Mouse (Mus musculus) midbrain, embryonic 10.5 days (tissue): ENCODE data around the gene Cdc37. TPM values are rescaled to one million over a fixed set of nuclear protein-coding genes. Genes with fewer than 3 reads are reported as not detected.

Source experiments
- DNase-seq: peaks from one replicate; pipeline ENCODE4 v3.0.0-alpha.2; 2017; ENCODE audit warnings: low spot score
- H3K27ac ChIP-seq: fragments of 300-500 bp; sonication (generic); replicated peaks from 2 replicates; pipeline ENCODE4 v1.5.1; 2016; ENCODE audit warnings: mild to moderate bottlenecking
- H3K27me3 ChIP-seq: fragments of 300-500 bp; sonication (generic); 2 replicates; pipeline ENCODE4 v1.6.1; 2016; ENCODE audit warnings: low read depth, mild to moderate bottlenecking; ENCODE audit not compliant: poor library complexity, severe bottlenecking
- H3K36me3 ChIP-seq: fragments of 300-500 bp; sonication (generic); 2 replicates; pipeline ENCODE4 v1.6.1; 2016; ENCODE audit warnings: mild to moderate bottlenecking, moderate library complexity
- H3K4me1 ChIP-seq: fragments of 300-500 bp; sonication (generic); 2 replicates; pipeline ENCODE4 v1.6.1; 2016
- H3K4me3 ChIP-seq: fragments of 300-500 bp; sonication (generic); 2 replicates; pipeline ENCODE4 v1.5.1; 2016; ENCODE audit warnings: mild to moderate bottlenecking, moderate library complexity
- H3K9me3 ChIP-seq: fragments of 300-500 bp; sonication (generic); replicated peaks from 2 replicates; pipeline ENCODE4 v1.6.1; 2016; ENCODE audit warnings: mild to moderate bottlenecking
- WGBS: fragments of 180-500 bp; shearing (Covaris S2); methylation state at CpG from one replicate; pipeline ENCODE4 v1.1.7; 2016; 5-methylcytosine and 5-hydroxymethylcytosine counted together
- polyA plus RNA-seq: library from polyadenylated mRNA; unstranded; fragments of >200 nt; fragmentation: Nextera tagmentation; extraction: Ambion mirVana; gene quantifications from 2 replicates; pipeline ENCODE4 v1.2.1, GENCODE M21; 2016

The Cdc37 gene
- polyA plus RNA-seq, 1 experiment from 2014 or later = 367 TPM

DNA sequence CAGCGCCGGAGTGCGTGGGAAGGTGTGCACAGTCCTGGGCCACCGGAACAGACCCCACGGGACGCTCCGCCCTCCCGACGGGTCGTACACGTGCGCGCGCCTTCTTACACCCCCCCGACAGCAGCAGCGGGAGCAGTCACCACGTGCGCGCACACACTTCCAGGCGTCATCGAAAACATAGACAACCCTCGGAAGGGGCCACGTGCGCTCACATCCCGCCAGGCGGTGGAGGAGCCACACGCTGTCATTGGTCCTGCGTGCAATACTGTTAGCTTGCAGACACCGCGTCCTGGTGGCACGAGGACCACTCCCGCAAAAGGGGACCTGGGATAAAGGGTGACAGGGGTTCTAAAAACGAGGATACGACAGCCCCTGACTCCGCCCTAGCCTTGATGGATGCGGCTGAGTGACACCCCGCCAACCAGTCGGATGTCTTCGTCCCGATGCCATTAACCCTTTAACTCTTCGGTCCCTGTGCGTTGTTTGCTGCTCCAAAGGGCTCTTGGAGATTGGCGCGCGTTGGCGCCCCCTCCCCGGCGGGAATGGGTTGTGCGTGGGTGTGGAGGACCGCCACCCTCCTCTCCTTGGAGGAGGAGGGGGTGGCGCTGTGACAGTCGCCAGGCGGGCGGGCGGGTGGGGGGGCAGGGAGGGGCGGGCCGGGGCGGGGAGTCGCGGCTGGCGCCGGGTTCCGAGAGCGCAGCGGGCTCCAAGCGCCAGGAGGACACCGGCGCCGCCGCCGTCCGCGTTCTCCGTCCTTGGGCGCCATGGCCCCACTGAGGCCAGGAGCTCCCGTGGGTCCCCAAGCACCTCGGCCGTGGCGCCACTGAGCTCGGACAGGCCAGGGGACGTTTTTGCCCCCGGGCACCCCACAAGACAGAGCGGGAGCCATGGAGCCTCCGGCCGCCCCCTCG, 15.5 kb upstream of the Cdc37 start, which contains the start of gene Pde4a:
Gene Pde4a (plus strand): TSS at position 674 of the 911 bp plus-strand sequence.
- DNase-seq = peak; percentile 42
- Histone ChIP-seq H3K27ac (peak within 1 kb of the TSS; percentile 33; the same call in 1 of the 2 replicates), H3K4me3 (peak within 1 kb of the TSS; percentile 55), H3K27me3 (peaks cover 78% of the 10 kb centered on the region), H3K4me1 (peaks cover 58% of the 10 kb centered on the region), H3K36me3 (no peaks in the 10 kb centered on the region), H3K9me3 (no peaks in the 10 kb centered on the region)
- under 1% methylated on average over 84 of the region's 86 CpGs for WGBS

DNA sequence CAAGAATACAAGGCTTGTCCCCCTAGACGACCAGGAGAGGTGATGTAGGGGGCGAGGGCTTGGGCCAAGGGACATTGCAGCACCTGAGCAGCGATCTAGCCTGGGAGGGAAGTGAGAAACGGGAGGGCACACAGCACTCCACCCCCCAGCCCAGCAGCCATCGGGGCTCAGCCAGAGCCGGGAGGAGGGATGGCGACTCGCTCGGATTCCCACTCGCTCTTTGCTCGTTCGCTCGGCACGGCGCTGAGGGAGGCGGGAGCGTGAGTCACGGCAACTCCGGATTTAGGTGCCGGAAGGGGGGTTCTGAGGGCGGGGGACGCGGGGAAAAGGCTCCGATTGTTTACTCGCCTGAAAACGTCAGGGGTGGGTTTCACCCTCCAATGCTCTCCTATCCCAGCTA, 14.3 kb upstream of the Cdc37 start:
- DNase-seq = no peak
- Histone ChIP-seq H3K27ac (no peak overlapping the region), H3K27me3 (peaks cover 80% of the 10 kb centered on the region), H3K9me3 (no peaks in the 10 kb centered on the region), H3K4me3 (peak overlapping the region; percentile 39), H3K36me3 (no peaks in the 10 kb centered on the region), H3K4me1 (peaks cover 58% of the 10 kb centered on the region)
- WGBS = 2% methylated on average over 26 of the region's 26 CpGs

DNA sequence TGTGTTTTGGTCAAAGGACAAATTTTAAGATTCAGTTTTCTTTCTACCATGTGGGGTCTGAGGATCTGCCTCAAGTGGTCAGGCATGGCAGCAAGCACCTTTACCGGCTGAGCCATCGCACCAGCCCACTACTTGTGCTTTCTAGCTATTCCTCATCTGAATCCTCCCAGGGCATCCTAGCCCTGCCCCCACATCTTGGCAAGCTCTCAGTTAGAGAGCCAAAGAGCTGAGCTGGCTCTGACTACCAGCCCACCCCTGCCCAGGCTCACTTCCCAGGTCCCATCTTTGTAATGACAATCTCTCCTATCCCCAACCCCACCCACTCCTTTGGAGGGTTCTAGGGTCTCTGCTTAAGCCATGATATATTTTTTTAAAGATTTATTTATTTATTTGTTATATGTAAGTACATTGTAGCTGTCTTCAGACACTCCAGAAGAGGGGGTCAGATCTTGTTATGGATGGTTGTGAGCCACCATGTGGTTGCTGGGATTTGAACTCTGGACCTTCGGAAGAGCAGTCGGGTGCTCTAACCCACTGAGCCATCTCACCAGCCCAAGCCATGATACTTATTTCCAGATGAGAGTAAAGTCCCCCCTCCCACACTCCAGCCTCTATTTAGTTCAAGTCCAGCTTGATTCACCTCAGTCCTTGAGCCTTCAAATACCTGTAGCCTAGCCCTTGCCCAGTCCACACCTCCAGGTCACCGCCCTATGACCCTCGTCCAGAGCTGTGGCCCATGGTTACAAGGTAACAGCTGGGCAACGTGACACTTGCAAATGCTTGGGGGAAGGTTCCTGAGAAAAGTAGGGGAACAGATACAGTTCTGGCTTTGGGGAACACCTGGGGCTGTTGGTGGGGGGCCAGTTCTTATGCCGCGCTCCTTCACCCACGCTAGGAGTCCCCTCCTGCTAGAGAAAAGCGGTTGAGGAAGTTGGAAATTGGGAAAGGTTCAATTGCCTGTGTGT, 13.6 kb upstream of the Cdc37 start:
- H3K4me1 ChIP-seq = peaks cover 51% of the 10 kb centered on the region
- peaks cover 77% of the 10 kb centered on the region for H3K27me3 ChIP-seq
- DNase-seq = no peak
- no peaks in the 10 kb centered on the region for H3K36me3 ChIP-seq
- WGBS = 43% methylated on average over 11 of the region's 11 CpGs
- no peak overlapping the region for H3K27ac ChIP-seq
- H3K4me3 ChIP-seq = peak overlapping the region; percentile 39; the same call in 1 of the 2 replicates
- H3K9me3 ChIP-seq = no peaks in the 10 kb centered on the region; the same call in 1 of the 2 replicates

DNA sequence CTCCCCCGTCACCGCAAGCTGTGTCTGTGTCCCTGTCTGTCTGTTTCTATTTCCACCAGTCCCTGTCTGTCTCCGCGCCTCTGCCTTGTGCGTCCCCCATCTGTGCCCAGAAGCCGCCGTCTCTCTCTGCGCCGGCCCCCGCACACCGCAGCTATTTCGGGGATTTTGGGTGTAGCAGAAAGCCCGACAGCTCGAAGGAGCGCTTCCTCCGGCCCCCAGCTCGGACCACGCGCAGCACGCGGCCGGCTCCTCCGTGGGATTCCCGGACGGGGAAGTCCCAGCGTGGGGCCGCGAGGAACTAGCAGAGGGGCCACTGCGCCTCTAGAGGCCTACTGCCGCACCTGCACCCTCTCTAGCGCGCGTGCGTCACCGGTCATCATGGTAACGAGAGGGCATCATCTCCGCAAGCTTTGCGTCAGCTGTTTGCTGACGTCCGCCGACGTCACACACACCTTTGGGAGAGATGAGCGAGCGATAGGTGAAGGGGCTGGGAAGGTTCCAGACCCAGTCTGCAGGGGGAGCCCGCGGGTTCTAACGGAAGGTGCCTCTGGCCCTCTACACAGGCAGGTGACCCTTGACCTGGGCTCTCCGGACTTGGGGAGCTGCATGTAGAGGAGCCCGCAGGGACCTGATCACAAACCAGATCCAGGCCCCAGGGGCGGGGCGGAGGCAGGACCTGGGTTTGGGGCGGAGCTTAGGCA, 11.6 kb upstream of the Cdc37 start:
- H3K36me3 ChIP-seq = no peaks in the 10 kb centered on the region
- H3K27ac ChIP-seq = peak overlapping the region; percentile 86
- DNase-seq = peak; percentile 90
- WGBS = 1% methylated on average over 52 of the region's 52 CpGs
- peak overlapping the region; percentile 71 for H3K4me3 ChIP-seq
- H3K4me1 ChIP-seq = peaks cover 37% of the 10 kb centered on the region
- H3K27me3 ChIP-seq = peaks cover 57% of the 10 kb centered on the region
- no peaks in the 10 kb centered on the region; the same call in 1 of the 2 replicates for H3K9me3 ChIP-seq

- Histone ChIP-seq H3K27ac (no peak overlapping the region), H3K27me3 (peaks cover 8% of the 10 kb centered on the region; the same call in 1 of the 2 replicates), H3K9me3 (no peaks in the 10 kb centered on the region; the same call in 1 of the 2 replicates), H3K4me1 (peaks cover 22% of the 10 kb centered on the region), H3K4me3 (no peak overlapping the region), H3K36me3 (no peaks in the 10 kb centered on the region)
- 85% methylated on average over 3 of the region's 3 CpGs for WGBS
- no peak for DNase-seq
These were observed 5.0 kb upstream of the Cdc37 start for GRCm38 (mm10) chr9:21154787-21155186.

DNA sequence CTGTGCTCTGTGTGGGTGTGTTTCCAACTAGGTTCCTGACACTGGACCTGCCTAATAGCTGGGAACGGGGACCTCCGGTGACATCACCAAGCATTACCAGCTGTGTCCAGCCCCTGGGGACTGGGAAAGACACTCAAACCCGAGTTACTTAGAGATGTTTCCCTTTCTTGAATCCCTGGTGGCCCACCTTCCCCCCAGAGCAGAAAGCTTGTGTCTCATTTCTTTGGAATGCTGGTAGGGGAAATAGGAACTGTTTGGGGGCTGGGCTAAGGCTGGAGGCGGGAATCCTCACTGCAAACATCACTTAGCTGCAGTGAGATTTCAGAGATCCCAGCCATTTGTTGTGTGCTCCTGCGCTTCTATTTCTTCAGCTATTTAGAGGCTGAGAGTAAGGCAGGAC, 4.1 kb upstream of the Cdc37 start:
- WGBS = 14% methylated on average over 5 of the region's 5 CpGs
- Histone ChIP-seq H3K27me3 (peaks cover 8% of the 10 kb centered on the region; the same call in 1 of the 2 replicates), H3K4me3 (peak overlapping the region; percentile 43), H3K9me3 (no peaks in the 10 kb centered on the region; the same call in 1 of the 2 replicates), H3K4me1 (peaks cover 26% of the 10 kb centered on the region), H3K27ac (peak overlapping the region; percentile 39; the same call in 1 of the 2 replicates), H3K36me3 (no peaks in the 10 kb centered on the region)
- DNase-seq = no peak

DNA sequence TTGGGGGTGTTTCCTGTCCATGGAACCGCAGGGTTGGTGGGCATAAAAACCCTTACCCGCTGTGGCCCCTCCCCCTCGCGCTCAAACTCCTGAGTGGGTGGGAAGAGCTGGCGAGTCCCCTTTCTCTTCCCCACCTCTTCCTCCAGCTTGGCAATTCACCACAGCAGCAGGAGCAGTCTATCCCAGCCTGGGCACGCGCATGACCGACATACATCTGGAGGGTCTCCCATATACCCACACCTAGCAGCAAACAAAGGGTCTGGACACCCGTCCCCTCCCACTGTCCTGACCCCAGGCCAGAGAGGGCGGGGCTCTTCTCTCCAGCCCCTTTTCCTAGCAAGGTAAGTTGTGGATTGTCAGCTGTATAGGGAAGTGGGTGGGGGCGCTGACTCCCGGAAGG, 3.5 kb upstream of the Cdc37 start:
- no peaks in the 10 kb centered on the region; the same call in 1 of the 2 replicates for H3K9me3 ChIP-seq
- peaks cover 31% of the 10 kb centered on the region for H3K4me1 ChIP-seq
- peak overlapping the region; percentile 43 for H3K4me3 ChIP-seq
- peaks cover 8% of the 10 kb centered on the region; the same call in 1 of the 2 replicates for H3K27me3 ChIP-seq
- H3K36me3 ChIP-seq = no peaks in the 10 kb centered on the region
- H3K27ac ChIP-seq = peak overlapping the region; percentile 39; the same call in 1 of the 2 replicates
- DNase-seq = no peak
- WGBS = 12% methylated on average over 12 of the region's 12 CpGs

GRCm38 (mm10) chr9:21152715-21153114, 2.9 kb upstream of the Cdc37 start:
- Histone ChIP-seq H3K27ac (no peak overlapping the region), H3K4me1 (peaks cover 38% of the 10 kb centered on the region), H3K36me3 (peaks cover 4% of the 10 kb centered on the region; the same call in 1 of the 2 replicates), H3K4me3 (peak overlapping the region; percentile 43), H3K9me3 (no peaks in the 10 kb centered on the region), H3K27me3 (peaks cover 8% of the 10 kb centered on the region; the same call in 1 of the 2 replicates)
- 3% methylated on average over 11 of the region's 11 CpGs for WGBS
- peak; percentile 66 for DNase-seq

DNA sequence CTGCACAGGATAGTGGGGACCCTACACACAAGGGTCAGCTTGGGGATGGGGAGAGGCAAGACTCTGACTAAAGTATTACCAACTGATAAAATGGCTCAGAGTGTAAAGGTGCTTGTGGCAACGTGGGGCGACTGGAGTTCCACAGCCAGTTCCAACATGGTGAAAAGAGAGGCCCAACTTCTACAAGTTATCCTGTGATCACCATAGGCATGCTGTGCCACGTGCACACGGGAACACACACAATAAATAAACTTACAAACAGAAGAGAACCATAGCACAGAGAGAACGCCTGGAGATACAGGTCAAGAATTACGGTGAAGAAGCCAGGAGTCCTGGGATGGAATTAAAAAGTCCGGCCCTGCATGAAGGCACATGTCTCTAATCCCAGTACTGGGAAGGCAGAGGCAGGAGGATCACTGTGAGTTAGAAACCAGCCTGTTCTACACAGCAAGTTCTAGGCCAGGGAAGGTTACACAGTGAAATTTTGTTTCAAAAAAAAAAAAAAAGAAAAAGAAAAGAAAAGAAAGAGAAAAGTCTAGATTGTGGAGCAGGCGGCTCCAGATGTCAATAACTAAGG, 617 bp downstream of the Cdc37 start:
- WGBS = 13% methylated on average over 8 of the region's 8 CpGs
- peaks cover 38% of the 10 kb centered on the region for H3K36me3 ChIP-seq
- peak overlapping the region; percentile 88 for H3K27ac ChIP-seq
- peaks cover 8% of the 10 kb centered on the region; the same call in 1 of the 2 replicates for H3K27me3 ChIP-seq
- peaks cover 52% of the 10 kb centered on the region for H3K4me1 ChIP-seq
- DNase-seq = no peak
- H3K9me3 ChIP-seq = no peaks in the 10 kb centered on the region
- H3K4me3 ChIP-seq = peak overlapping the region; percentile 78

- Histone ChIP-seq H3K4me3 (peak overlapping the region; percentile 78), H3K4me1 (peaks cover 45% of the 10 kb centered on the region), H3K27ac (0 out of 2 replicates have a peak overlapping the region, but pooled peaks have one; percentile 88)
These were observed 1.4 kb downstream of the Cdc37 start for GRCm38 (mm10) chr9:21148427-21148826.

GRCm38 (mm10) chr9:21146722-21147121, 3.1 kb downstream of the Cdc37 start:
- WGBS = 57% methylated on average over 10 of the region's 10 CpGs
- Histone ChIP-seq H3K36me3 (peaks cover 63% of the 10 kb centered on the region), H3K27ac (peak overlapping the region; percentile 23), H3K27me3 (no peaks in the 10 kb centered on the region), H3K4me3 (peak overlapping the region; percentile 36), H3K4me1 (peaks cover 34% of the 10 kb centered on the region), H3K9me3 (no peaks in the 10 kb centered on the region)
- peak; percentile 40 for DNase-seq

More at GRCm38 (mm10) chr9:21148427-21148826, 1.4 kb downstream of the Cdc37 start:
- H3K9me3 ChIP-seq = no peaks in the 10 kb centered on the region
- H3K36me3 ChIP-seq = peaks cover 46% of the 10 kb centered on the region
- 0 out of 2 replicates have a peak, but pooled peaks cover 2% of the 10 kb centered on the region for H3K27me3 ChIP-seq
- DNase-seq = no peak
